Mouse (Mus musculus): Measurements from ENCODE around the gene Met.

Gene Met

DNA sequence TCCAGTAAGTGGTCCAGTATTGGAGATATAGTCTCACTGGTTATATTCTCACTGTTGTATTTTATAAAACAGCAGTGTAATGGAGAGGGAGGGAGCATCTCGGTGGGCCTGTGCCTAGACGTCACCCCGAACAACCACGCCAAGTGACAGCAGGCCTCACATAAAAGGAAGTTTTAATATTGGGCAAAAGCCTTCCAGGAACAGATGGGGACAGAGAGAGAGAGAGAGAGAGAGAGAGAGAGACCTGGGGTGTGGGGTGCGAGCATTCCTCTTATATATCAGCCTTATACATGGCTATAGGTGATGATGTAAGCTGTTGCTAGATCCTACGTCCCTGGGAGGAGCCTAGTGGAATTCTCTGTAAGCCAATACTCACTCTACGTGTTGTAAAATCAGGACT, 90.7 kb downstream of the Met start:
- no peak for DNase-seq

DNA sequence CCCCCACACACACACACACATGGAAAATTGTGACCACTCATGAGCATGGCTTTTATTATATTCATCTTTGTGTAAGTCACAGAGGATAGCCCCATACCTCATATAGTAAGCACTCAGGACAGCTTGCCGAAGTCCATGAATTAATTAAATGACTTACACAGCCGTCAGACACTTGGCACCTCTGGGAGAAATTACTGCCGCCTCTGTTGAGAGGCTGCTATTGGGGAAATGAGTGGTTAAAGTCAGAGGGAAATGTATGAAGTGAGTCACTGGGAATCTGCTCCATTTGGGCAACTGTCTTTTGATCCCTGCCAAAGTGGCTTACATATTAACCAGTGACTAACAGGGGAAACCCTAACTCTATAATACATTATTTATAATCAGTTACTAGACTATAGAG, 91.2 kb downstream of the Met start:
- no peak for DNase-seq

GRCm38 (mm10) chr6:17555719-17556118, 92.1 kb downstream of the Met start:
- no peak for DNase-seq

DNA sequence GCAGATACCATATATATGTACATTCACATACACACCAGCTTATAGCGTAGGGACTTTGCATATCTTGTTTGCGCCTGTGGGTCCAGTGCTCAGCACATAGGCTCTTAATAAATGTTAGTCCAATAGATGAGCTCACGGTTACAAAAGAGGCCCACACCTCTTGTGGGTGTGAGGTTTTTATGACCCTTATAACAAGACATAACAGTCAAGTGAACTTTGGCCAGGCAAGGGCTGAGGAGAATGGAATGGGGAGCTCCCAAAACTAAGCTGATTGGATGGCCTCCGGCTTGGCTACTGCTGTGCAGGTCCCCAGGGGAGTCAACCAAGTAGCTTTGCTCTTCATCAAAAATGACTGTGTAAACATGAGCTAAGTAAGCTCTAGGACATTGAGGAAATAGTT, 96.1 kb downstream of the Met start:
- DNase-seq, result no peak

DNA sequence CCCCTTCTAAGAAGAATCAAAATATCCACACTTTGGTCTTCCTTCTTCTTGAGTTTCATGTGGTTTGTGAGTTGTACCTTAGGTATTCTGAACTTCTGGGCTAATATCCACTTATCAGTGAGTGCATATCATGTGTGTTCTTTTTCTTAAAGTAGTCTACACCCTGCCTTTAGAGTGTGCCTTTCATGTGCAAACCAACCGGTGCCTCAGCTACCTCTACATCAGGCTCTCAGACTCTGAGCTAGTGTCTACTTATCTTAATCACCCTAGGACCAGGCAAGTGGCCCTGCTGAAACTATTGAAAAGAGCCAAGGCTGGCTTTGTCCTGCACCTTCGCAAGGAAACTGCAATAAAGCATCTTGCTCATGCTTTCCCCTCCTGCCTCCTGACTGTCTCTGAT, 97.7 kb downstream of the Met start:
- DNase-seq, result no peak

GRCm38 (mm10) chr6:17561886-17562285, 98.3 kb downstream of the Met start:
- no peak for DNase-seq

GRCm38 (mm10) chr6:17562472-17563088, 99.0 kb downstream of the Met start:
- no peak for DNase-seq

GRCm38 (mm10) chr6:17568702-17569352, 105.2 kb downstream of the Met start:
- DNase-seq, result no peak

DNA sequence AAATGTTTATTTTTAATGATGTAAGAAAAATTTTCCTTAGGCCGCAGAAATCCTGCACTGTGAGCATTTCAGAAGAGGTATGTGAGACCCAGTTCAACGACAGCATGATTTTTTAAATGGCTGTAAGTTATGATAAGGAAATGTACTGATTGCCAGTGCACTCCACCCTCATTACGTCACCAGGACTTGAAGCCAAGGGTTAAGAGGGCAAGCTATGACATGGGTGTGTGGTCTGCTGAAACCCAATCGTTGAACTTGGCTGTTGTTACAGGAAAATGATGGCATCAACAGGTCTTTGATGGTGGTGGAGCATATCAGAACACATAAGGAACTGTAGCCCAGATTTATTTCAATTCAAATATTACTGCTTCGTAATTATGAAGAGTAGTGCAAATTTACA, 109.6 kb downstream of the Met start:
- no peak for DNase-seq

DNA sequence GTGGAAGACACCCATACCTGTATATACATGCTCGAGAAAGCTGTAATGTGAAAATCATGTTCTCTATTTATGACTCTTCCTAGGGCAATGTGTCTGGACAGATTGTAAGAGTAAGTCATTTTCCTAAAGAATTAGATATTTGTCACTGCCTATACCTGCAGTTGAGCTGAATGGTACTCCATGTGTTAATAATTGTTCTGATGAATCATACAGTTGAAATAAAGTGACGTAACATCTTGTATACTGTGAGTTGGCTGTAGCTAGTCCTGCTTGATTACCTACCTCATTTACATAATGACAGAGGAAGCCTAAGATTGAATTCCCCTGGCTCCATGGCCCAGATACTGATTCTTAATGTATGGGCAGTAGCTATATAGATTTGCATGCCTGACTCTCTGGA, 110.1 kb downstream of the Met start:
- no peak for DNase-seq

GRCm38 (mm10) chr6:17578092-17578760, 114.6 kb downstream of the Met start:
- DNase-seq, result no peak

DNA sequence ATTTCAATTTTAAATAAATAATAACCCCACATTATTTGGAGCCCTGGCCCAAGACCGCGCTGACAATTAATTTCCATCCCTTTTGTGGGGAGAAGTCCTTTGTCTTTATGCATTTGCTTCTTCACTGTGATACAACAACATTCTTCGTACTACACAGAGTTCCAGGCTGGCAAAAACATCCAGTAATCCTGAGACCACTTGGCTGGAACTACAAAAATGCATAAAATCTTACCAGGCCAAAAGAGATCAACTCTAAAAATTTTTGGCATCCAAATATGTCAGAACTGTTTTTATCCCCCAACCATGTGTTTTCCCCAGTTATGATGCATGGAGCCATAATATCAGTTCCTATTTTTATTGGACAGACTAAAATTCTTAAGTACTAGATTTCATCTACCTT, 116.7 kb downstream of the Met start:
- DNase-seq, result no peak

DNA sequence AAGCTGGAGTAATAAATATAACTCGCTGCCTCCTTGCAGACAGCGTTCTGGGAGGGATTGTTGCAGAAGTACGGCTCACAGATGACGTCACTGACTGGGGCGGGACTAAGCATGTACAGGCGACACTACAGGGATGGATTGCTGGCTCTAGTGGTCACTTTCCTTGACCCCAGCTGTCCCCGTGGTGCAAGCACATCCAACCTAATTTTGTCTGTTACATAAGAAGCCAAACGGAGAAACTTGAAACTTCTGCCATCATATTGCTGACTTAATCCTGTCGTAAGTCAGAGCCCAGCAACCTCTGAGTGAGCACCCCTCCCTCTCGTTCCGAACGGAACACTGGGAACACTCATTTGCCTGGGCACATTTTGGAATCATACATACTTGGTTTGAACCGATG, 120.4 kb downstream of the Met start:
- DNase-seq, result peak; percentile 31 to 40

- DNase-seq, result peak; percentile 70 to 73
These were observed 125.7 kb downstream of the Met start for GRCm38 (mm10) chr6:17589049-17589952.

GRCm38 (mm10) chr6:17589953-17590627, 126.5 kb downstream of the Met start:
- DNase-seq, result no peak

- no peak for DNase-seq
These were observed 130.4 kb downstream of the Met start for GRCm38 (mm10) chr6:17593971-17594370.

- DNase-seq, result no peak
These were observed 132.3 kb downstream of the Met start for GRCm38 (mm10) chr6:17595712-17596462.

DNA sequence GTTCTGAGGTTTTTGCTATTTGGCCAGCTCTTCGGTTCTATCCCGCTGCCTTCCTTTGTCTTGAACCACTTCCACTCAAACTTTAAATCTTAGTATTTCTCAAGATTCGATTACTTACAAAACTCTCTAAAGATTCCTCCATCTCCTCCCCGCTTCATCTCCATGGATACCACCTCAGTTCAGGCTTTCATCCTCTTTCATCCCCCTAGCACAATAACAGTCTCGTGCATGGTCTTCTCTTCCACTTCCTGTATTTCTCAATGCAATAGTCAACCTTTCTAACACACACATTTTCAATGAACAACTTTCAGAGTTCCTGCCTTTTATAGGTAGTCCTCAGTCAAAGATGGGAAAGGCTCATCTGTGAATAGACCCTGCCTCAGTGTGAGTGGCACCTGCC, 135.8 kb downstream of the Met start:
- no peak for DNase-seq

- DNase-seq, result no peak
These were observed 137.9 kb downstream of the Met start for GRCm38 (mm10) chr6:17601526-17601925.

DNA sequence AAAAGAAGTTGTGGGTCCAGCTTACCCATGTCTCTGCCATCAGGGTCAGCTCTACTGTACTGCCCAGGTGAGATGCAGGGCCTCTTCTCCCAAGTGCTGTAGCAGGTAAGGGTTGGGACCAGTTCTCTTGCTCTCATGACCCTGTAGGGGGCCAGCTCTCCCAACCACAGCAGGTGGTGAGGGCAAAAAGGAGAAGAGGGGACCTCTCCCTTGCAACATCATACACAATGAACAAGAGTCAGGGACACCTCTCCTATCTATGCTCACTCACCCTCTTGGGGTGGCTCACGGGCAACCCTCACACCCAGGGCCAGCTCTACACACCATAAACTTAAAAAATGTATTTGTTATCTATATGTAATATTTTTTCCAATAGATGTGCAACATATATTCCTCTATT, 143.3 kb downstream of the Met start:
- no peak for DNase-seq

- no peak for DNase-seq
These were observed 147.9 kb downstream of the Met start for GRCm38 (mm10) chr6:17611352-17612010.

Measured in cerebellum, adult 18-20 months (tissue).